Mouse (Mus musculus): ENCODE measurements around the gene Noa1. TPM values are rescaled to one million over a fixed set of nuclear protein-coding genes. Genes with fewer than 3 reads are reported as not detected.
A peak's percentile ranks its signal among the peaks of the same experiment; 100 is the strongest.

Gene Noa1
- polyA plus RNA-seq, 1 experiment from 2014 or later, result 31.3 TPM

- H3K36me3 ChIP-seq, result peaks cover 63% of the 10 kb centered on the region
- H3K9ac ChIP-seq (replicated peaks), result no peak overlapping the region
- H3K9me3 ChIP-seq, result no peaks in the 10 kb centered on the region
- 76% methylated on average over 5 of the region's 5 CpGs for WGBS
- no peak overlapping the region for H3K4me2 ChIP-seq (replicated peaks)
- ATAC-seq, result no peak
- no peak overlapping the region for H3K4me3 ChIP-seq (replicated peaks)
- H3K27ac ChIP-seq, result no peak overlapping the region
- no peaks in the 10 kb centered on the region for H3K27me3 ChIP-seq
- H3K4me1 ChIP-seq (replicated peaks), result 0 out of 2 replicates have a peak, but pooled peaks cover 3% of the 10 kb centered on the region
These were observed 23.0 kb downstream of the Noa1 start for GRCm38 (mm10) chr5:77286904-77287303.

GRCm38 (mm10) chr5:77285685-77286084 lies 24.2 kb downstream of the Noa1 start:
- H3K27ac ChIP-seq, result no peak overlapping the region
- peaks cover 64% of the 10 kb centered on the region for H3K36me3 ChIP-seq
- H3K27me3 ChIP-seq, result no peaks in the 10 kb centered on the region
- no peak for ATAC-seq
- H3K4me2 ChIP-seq (replicated peaks), result no peak overlapping the region
- 79% methylated on average over 7 of the region's 7 CpGs for WGBS
- H3K4me3 ChIP-seq (replicated peaks), result no peak overlapping the region
- H3K4me1 ChIP-seq (replicated peaks), result 0 out of 2 replicates have a peak, but pooled peaks cover 3% of the 10 kb centered on the region
- no peak overlapping the region for H3K9ac ChIP-seq (replicated peaks)
- no peaks in the 10 kb centered on the region for H3K9me3 ChIP-seq

GRCm38 (mm10) chr5:77282242-77282641 lies 27.6 kb downstream of the Noa1 start:
- Histone ChIP-seq H3K9ac (replicated peaks) (no peak overlapping the region), H3K4me1 (replicated peaks) (0 out of 2 replicates have a peak, but pooled peaks cover 3% of the 10 kb centered on the region), H3K4me3 (replicated peaks) (no peak overlapping the region), H3K27ac (no peak overlapping the region), H3K4me2 (replicated peaks) (no peak overlapping the region), H3K36me3 (peaks cover 51% of the 10 kb centered on the region), H3K9me3 (no peaks in the 10 kb centered on the region), H3K27me3 (no peaks in the 10 kb centered on the region)
- 89% methylated on average over 9 of the region's 9 CpGs for WGBS
- ATAC-seq, result no peak

GRCm38 (mm10) chr5:77281518-77282174 lies 28.2 kb downstream of the Noa1 start:
- WGBS, result 87% methylated on average over 20 of the region's 20 CpGs
- H3K36me3 ChIP-seq, result peaks cover 51% of the 10 kb centered on the region
- no peak for ATAC-seq

GRCm38 (mm10) chr5:77277204-77277603 lies 32.7 kb downstream of the Noa1 start:
- Histone ChIP-seq H3K4me2 (replicated peaks) (no peak overlapping the region), H3K36me3 (peaks cover 53% of the 10 kb centered on the region), H3K9ac (replicated peaks) (no peak overlapping the region), H3K4me3 (replicated peaks) (no peak overlapping the region), H3K27me3 (no peaks in the 10 kb centered on the region), H3K9me3 (no peaks in the 10 kb centered on the region), H3K4me1 (replicated peaks) (no peaks in the 10 kb centered on the region), H3K27ac (no peak overlapping the region)
- ATAC-seq, result no peak
- WGBS, result 89% methylated on average over 6 of the region's 6 CpGs

More at GRCm38 (mm10) chr5:77281518-77282174, 28.2 kb downstream of the Noa1 start:
- H3K4me1 ChIP-seq (replicated peaks), result no peaks in the 10 kb centered on the region
- no peaks in the 10 kb centered on the region for H3K9me3 ChIP-seq
- H3K27me3 ChIP-seq, result no peaks in the 10 kb centered on the region
- H3K9ac ChIP-seq (replicated peaks), result no peak overlapping the region
- no peak overlapping the region for H3K27ac ChIP-seq
- H3K4me2 ChIP-seq (replicated peaks), result no peak overlapping the region
- H3K4me3 ChIP-seq (replicated peaks), result no peak overlapping the region

- WGBS, result 91% methylated on average over 5 of the region's 5 CpGs
- H3K4me2 ChIP-seq (replicated peaks), result no peak overlapping the region
- H3K9ac ChIP-seq (replicated peaks), result no peak overlapping the region
- no peaks in the 10 kb centered on the region for H3K27me3 ChIP-seq
- no peak for ATAC-seq
- no peak overlapping the region for H3K4me3 ChIP-seq (replicated peaks)
- H3K36me3 ChIP-seq, result peaks cover 45% of the 10 kb centered on the region
- H3K9me3 ChIP-seq, result no peaks in the 10 kb centered on the region
- no peaks in the 10 kb centered on the region for H3K4me1 ChIP-seq (replicated peaks)
- no peak overlapping the region for H3K27ac ChIP-seq
These were observed 33.9 kb downstream of the Noa1 start for GRCm38 (mm10) chr5:77275950-77276349.

- no peaks in the 10 kb centered on the region for H3K27me3 ChIP-seq
- H3K9me3 ChIP-seq, result no peaks in the 10 kb centered on the region
- no peak overlapping the region for H3K27ac ChIP-seq
- no peak overlapping the region for H3K4me3 ChIP-seq (replicated peaks)
- H3K4me2 ChIP-seq (replicated peaks), result no peak overlapping the region
- no peak overlapping the region for H3K9ac ChIP-seq (replicated peaks)
- H3K36me3 ChIP-seq, result peaks cover 53% of the 10 kb centered on the region
- ATAC-seq, result no peak
- 85% methylated on average over 7 of the region's 7 CpGs for WGBS
- H3K4me1 ChIP-seq (replicated peaks), result no peaks in the 10 kb centered on the region; the same call in 1 of the 2 replicates
These were observed 36.7 kb downstream of the Noa1 start for GRCm38 (mm10) chr5:77273151-77273550.

- Histone ChIP-seq H3K27me3 (peaks cover 7% of the 10 kb centered on the region), H3K36me3 (peaks cover 30% of the 10 kb centered on the region), H3K9me3 (no peaks in the 10 kb centered on the region), H3K9ac (replicated peaks) (no peak overlapping the region), H3K4me1 (replicated peaks) (peaks cover 16% of the 10 kb centered on the region), H3K4me3 (replicated peaks) (no peak overlapping the region), H3K27ac (no peak overlapping the region), H3K4me2 (replicated peaks) (no peak overlapping the region)
- no peak for ATAC-seq
- WGBS, result 76% methylated on average over 8 of the region's 8 CpGs
These were observed 40.5 kb downstream of the Noa1 start for GRCm38 (mm10) chr5:77269399-77269798.

GRCm38 (mm10) chr5:77267957-77268624 lies 41.8 kb downstream of the Noa1 start:
- Histone ChIP-seq H3K4me2 (replicated peaks) (no peak overlapping the region; the same call in 1 of the 2 replicates), H3K27ac (no peak overlapping the region), H3K36me3 (peaks cover 24% of the 10 kb centered on the region), H3K4me3 (replicated peaks) (no peak overlapping the region), H3K9ac (replicated peaks) (no peak overlapping the region), H3K4me1 (replicated peaks) (peaks cover 16% of the 10 kb centered on the region), H3K9me3 (no peaks in the 10 kb centered on the region), H3K27me3 (peaks cover 15% of the 10 kb centered on the region)
- 96% methylated on average over 30 of the region's 30 CpGs for WGBS
- no peak for ATAC-seq

- H3K4me3 ChIP-seq (replicated peaks), result peak overlapping the region; percentile 91
- peaks cover 15% of the 10 kb centered on the region for H3K27me3 ChIP-seq
- peak overlapping the region; percentile 81 for H3K4me2 ChIP-seq (replicated peaks)
- H3K27ac ChIP-seq, result no peak overlapping the region
- H3K4me1 ChIP-seq (replicated peaks), result peaks cover 16% of the 10 kb centered on the region
- no peak overlapping the region for H3K9ac ChIP-seq (replicated peaks)
- ATAC-seq, result no peak
- peaks cover 19% of the 10 kb centered on the region for H3K36me3 ChIP-seq
- 65% methylated on average over 4 of the region's 4 CpGs for WGBS
- no peaks in the 10 kb centered on the region for H3K9me3 ChIP-seq
These were observed 42.4 kb downstream of the Noa1 start for GRCm38 (mm10) chr5:77267441-77267840.

GRCm38 (mm10) chr5:77266886-77267401 lies 42.9 kb downstream of the Noa1 start:
- ATAC-seq, result no peak
- Histone ChIP-seq H3K9ac (replicated peaks) (peak overlapping the region; percentile 83), H3K27me3 (peaks cover 15% of the 10 kb centered on the region), H3K27ac (no peak overlapping the region), H3K36me3 (peaks cover 19% of the 10 kb centered on the region), H3K4me3 (replicated peaks) (peak overlapping the region; percentile 91), H3K9me3 (no peaks in the 10 kb centered on the region), H3K4me2 (replicated peaks) (peak overlapping the region; percentile 81), H3K4me1 (replicated peaks) (peaks cover 21% of the 10 kb centered on the region)
- 3% methylated on average over 11 of the region's 11 CpGs for WGBS

All from midbrain, embryonic 13.5 days (tissue).